Mouse (Mus musculus) right cerebral cortex, adult 18-20 months (tissue): ENCODE results near the gene Spaar.
A peak's percentile ranks its signal among the peaks of the same experiment; 100 is the strongest.
"Not testable (repeated sequence)": the region's sequence is repeated elsewhere in the genome, so short reads cannot be mapped to it uniquely, and the experiment has no call there.

Experiments used
- DNase-seq: peaks from one replicate; pipeline ENCODE4 v3.0.0; 2022; ENCODE audit warnings: mixed read lengths

Spaar gene

DNA sequence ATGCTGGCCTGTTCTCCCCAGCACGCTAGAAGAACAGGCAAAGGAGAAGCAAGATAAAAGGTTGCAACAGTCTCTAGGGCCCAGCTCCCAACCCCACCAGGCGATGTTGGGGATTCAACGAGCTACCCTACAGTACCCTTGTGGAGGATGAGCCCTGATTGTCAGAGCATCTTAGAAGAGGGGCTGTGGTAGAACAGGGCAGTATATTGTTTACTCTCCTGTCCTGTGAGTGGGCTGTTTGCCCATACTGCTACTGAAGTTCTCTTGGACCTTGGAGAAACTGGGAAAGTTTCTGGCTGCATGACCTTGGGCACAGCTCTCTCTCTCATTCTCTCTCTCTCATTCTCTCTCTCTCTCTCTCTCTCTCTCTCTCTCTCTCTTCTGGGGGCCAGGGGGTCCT is 708 bp upstream of the Spaar start:
- DNase-seq = no peak

DNA sequence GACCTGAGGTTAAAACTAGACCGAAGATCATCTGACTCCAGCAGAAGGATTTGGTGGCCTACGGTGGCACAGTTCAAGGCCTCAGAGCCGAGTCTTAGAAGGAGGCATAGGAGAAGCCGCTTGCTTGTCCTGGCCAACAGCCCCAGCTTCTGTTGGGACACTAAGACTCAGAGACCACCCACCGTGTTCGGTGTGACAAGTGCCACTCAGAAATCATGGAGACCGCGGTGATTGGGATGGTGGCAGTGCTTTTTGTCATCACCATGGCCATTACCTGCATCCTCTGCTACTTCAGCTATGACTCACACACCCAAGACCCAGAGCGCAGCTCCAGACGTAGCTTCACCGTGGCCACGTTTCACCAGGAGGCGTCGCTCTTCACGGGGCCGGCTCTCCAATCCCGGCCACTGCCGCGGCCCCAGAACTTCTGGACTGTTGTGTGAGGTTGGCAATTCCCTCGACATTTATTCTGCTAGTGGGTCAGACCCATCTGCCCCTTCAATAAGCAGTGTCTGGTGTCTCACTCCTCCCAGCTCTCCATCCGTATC is 990 bp downstream of the Spaar start:
- no peak for DNase-seq

DNA sequence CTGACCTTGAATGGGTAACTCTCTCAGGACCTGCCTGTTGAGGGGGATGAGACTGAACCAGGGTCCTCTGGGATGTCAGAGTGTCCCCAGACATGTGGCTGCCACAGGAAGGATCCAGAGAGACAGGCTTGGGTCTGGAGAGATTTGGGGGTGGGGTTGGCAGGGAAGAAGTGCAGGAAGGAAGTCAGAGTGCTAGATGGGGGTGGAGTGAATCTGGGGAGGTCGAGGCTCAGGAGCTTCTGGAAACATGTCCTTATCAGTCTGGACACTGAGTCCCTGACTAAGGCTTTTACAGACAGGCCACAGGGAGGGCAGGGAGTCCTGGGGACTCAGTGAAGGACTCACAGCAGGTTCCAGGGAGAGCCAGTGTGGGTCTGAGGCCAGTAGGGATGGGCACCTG is 2.3 kb downstream of the Spaar start:
- DNase-seq = no peak

DNA sequence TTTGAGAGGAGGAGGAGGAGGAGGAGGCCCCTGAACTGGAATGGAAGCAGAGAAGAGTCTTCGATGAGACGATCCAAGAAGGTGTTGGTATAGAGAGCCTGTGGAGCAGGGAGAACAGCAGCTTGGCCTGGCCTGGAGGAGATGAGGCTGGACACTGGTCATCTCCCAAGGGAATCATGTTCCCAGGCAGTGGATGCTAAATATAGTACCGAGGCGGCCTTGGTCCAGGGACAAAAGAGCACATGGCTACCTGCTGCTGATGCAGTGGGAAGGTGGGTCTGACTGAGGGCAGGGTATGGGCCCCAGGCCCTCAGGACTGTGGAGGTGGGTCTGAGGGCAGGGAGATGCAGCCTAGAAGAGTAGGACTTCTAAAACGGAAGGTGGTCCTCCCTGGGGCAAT is 3.4 kb downstream of the Spaar start:
- DNase-seq = no peak

DNA sequence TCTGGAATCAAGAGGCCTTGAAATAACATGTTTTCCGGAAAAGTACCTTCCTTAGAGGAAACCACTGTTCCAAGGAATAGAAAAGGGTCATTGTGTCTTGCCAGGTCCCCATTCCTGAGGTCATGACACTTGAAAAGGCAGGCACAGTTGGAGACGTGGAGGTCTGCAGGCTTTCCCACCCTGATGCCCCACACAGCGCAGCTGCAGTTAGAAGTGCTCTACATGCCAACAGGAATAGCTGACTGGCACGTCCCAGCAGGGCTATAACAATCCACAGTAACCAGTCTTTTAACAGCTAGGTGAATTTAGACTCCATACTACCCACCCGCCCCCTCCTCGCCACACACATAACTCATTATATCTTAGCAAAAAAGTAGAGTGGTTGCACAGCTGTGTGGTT is 7.3 kb downstream of the Spaar start:
- no peak for DNase-seq

DNA sequence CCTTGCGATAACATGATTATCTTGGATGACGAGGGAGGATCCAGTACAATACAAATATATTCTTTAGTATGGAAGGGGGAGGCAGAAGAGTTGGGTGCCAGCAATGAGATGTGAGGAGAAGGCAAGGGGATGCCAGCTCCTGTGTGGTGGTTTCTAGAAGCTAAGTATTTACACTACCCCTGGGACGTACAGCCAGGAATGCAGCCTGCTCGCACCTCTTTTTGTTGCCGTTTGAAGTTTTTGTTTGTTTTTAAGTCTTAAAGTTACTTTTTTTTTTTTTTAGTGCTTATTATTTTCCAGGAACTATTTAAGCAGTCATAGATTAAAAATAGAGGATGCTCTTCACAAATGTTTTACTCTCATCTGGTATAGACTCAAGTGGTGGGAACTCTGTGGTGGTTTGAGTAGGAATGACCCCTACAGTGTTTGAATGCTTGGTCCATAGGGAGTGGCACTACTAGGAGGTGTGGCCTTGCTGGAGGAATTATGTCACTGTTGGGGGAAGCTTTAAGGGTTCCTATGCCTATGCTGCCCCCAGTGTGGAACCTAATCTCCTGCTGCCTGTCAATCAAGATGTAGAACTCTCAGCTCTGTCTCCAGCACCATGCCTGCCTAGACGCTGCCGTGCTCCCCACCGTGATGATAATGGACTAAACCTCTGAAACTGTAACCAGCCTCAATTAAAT is 9.3 kb downstream of the Spaar start:
- DNase-seq = no peak

DNA sequence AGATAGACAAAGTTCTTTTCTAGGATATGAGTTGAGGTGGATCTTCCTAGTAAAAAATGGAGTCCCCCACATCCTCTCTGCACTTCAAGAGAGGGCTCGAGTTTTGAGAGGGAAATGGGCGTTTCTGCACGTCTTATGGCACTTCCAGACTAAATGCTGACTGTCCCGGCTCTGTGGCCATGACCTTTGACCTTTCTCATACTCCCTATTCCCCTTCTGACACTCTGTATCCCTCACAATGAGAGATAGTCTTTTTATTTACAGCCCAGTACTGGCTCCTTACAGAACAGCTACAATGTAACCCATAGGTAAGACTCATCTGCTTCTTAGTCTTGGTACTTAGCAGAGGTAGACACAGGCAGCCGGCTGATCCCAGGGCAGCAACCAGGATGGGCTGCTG is 11.7 kb downstream of the Spaar start:
- DNase-seq = no peak

DNA sequence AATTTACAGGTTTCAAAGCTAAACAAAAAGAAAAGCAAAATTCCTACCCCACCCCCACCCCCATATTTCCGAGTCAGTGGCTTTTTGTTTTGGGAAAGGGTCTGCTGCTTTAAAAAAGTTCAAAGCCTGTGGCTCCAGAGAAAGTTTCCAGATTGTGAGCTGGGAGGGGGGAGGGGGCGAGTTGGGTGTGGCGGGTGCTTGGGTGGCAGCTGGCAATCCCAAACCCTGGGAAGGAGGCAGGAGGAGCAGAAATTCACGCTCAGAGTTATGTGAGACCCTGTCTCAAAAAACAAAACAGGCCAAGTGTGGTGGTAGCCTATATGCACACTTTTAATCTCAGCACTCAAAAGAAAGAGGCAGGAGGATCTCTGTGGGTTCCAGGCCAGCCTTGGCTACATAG is 12.8 kb downstream of the Spaar start:
- DNase-seq = no peak

DNA sequence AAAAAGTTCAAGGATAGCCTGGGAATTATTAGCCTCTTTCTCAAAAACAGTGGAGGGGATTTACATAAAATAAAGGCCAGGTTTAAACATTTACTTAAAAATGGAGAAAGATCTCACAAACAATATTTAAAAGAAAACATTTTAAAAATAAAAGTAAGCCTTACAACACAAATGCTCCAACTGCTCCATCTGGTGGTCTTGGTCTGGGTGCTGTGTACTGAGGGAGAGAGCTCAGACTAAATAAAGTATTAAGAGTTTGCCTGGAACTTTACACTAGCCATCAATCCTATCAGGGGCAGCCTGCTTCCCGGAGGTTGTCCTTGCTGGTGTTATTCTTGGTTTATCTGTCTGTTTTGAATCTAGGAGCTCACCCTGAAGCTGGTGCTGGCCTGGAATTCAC is 13.3 kb downstream of the Spaar start:
- no peak for DNase-seq

DNA sequence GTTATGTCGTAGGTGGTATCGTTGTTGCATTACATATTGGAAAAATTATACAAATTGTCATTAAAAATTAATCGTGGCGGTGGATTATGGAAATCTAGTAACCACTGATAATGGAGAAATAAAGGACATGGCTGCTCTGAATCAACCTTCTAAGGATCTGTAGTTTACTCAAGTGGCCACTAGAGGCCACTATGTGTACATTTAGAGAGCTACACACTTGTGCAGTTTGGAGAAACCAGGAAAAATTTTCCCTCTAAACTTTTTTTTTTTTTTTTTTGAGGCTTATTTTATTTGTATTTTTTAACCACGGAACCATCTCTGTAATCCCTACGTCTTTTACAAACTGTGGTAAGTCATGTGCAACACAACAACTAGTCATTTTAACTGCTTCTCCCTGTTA is 15.4 kb downstream of the Spaar start:
- no peak for DNase-seq

DNA sequence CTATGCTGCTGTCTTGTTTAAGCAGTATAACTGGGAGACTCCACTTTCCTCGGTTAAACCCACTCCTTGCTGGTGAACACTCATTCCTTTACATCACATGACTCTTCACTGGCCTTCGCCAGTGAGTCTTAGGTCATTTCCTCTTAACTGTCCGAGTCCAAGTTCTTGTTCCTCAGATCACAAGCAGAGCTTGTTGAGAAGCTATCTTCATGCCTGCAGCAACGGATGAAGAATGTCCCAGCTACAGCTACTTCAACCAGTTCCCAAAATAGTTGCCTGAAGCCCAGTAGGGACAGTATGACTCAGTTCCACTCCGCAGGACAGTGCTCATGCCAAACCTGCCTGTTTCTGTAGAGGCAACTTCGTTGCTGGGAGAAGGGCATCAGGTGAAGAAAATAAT is 27.4 kb downstream of the Spaar start:
- no peak for DNase-seq

DNA sequence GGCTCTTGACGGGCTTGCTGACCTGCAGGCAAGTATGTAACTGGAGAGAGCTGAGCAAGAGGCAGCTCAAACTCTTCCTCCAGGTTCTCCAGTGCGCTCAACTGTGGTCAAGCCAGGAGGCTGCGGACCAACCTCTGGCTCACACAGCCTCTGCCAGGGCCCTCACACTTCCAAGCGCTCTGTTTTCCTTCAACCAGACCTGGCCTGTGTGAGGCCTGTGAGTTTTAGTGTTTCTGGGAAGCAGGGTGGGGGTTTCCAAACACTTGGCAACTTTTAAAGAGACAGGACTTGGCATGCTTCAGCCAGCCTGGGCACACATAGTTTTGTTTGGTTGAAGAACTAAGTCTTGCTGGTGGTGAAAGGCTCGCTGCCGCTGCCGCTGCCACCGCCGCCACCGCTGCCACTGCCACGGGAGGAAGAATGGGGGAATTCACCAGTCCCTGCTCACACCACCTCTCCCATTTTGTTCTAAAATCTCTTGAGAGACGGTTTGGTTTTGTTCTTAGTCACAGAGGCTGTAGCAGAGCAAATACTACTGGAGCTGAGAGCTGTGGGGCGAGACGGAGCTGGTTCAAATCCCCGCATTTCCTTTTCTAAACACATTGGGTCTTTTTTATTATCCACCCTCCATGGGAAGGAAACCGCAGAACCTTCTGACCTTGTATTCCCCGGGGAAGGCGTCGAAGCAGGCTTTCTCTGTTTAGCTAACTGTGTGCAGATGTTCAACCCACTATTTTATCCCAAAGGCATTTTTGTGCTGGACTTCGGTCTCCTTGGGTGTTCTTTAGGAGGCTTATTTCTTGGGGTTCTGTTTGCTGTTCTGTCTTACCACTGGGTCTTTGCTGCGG is 30.0 kb downstream of the Spaar start:
- DNase-seq = peak; percentile 23

DNA sequence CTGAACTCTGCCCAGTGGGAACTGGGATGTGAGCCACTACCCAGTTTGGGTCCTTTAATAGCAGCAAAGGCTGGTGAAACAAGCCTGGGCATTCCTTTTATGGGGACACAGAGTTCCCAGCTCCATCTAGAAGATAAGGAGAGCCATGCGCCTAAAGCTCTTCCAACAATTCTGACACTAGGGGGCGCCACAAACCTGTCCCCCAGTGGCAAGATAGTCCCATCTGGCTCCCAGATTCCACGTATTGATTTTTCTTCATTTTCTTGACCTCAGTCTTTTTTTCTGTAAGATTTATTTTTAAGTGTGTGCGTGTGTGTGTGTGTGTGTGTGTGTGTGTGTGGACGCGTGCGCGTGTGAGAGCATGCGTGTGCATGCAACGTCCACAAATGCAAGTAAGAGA is 30.6 kb downstream of the Spaar start:
- DNase-seq = no peak

DNA sequence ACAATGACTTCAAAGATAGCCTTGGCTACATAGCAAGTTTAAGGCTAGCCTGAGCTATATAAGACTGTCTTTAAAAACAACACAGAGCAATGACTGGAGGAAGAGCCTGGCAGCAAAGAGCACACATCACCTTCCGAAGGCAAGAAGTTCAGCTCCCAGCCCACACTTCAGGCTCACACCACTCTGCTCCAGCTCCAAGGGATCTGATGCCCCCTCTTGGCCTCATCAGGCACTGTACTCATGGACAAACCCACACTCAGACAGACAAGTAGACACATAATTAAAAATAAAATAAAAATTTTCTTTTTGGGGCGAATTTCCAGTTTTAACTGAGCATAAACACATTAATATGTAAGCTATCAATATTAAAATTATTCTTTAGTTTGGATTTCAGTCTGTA is 31.5 kb downstream of the Spaar start:
- DNase-seq = no peak

DNA sequence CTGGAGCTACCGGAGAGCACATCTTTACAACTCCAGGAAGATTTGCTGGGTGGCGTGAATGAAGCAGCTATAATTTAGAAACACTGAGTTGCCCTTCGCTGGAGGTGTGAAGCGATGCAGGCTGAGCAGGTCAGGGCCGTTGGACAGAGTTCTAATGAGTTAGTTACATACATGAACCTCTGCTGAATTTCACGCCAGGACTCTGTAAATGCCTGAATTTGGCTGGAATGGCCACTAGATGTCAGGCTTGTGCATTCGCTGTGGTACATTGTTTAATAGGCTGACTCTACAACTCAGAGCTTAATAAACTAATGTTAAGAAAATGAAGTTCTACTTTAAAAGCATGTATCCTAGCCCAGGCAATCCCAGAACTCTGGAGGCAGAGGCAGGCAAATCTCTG is 33.6 kb downstream of the Spaar start:
- DNase-seq = peak; percentile 31

DNA sequence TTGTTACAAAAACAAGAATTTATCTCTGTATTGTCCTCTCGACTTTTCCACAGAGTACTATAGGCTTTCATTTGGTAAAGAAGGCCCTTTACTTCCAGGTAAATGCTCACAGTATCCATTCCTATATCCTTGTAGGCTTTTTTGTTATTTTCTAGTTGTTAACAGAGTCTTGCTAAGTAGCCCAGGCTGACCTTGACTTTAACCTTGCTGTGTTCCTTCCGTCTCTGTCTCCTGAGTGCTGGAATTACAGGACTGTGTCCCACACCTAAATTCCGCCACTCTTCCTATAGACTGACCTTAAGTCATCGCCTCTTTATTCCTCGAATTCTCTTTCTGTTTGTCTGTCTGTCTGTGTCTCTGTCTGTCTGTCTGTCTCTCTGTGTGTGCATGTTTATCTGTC is 38.5 kb downstream of the Spaar start:
- no peak for DNase-seq

DNA sequence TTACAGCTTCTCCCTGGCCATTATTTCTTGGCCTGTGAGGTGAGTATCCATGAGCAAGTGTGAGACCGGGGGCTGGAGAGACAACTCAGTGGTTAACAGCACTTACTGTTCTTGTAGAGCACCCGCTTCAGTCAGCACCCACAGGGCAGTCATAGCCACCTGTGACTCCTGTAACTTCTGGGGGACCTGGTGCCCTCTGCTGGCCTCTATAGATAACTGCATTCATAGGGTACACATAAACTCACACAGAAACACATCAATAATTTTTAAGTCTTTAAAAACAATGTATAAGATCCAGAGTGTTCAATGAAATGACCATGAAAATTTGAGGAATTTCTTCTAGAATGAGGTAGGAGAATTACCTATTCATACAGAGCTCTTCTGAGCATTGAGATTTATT is 39.5 kb downstream of the Spaar start:
- no peak for DNase-seq

DNA sequence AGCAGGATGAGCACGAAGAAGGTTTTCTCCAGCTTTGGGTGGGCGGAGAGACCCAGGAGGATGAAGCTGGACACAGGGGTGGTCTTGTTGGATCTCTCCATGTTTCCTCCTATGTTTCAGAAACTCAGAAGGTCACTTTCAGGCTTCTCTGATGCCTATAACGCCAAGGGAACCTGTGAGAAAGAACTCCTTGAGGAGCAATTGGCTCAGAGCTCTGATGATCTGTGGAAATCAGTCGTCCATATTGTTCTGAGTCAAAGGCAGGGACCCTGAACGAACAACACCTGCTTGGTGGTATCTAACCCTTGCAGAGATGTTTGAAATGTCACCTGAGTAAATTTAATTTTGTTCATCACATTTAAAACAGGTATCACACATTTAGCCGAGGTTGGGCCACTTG is 41.1 kb downstream of the Spaar start, which contains the start of gene Olfr159:
Gene Olfr159 (minus strand): TSS at position 101 of the 400 bp plus-strand sequence.
- no peak for DNase-seq

DNA sequence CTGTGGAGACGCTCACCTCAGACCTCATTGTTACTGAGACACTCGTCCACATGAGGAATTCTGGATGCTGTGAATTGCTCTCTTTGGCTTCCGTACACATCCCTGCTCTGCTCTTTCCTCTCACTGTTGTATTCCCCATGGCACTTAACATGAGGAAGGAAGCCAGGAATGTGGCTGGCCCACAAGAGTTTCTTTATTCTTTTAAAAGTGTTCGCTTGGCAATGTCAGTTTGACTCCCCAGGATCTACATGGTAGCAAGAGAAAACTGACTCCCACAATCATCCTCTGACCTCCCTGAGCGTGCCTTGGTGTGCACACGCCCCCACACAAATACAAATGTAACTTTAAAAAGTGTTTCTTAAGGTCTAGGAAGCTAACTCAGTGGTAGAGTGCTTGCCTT is 41.8 kb downstream of the Spaar start:
- no peak for DNase-seq

DNA sequence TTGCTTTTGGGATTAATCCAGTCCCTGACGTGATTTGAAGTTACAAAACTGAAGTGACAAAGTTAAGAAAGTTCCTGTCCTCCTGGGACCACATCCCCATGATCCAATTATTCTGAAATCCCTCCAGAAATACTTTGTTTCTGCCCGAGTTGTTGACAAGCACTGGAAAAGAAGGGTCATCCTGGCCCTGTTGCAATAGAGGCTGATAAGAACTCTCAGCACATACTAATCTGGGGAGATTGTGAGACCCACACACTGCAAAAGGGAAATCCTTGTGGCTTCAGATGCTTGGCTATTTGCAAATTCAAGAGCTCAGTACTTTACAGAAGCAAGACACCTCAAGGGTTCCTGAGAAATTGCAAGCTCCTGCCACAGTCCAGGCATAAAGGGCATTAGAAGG is 42.5 kb downstream of the Spaar start:
- DNase-seq = no peak

DNA sequence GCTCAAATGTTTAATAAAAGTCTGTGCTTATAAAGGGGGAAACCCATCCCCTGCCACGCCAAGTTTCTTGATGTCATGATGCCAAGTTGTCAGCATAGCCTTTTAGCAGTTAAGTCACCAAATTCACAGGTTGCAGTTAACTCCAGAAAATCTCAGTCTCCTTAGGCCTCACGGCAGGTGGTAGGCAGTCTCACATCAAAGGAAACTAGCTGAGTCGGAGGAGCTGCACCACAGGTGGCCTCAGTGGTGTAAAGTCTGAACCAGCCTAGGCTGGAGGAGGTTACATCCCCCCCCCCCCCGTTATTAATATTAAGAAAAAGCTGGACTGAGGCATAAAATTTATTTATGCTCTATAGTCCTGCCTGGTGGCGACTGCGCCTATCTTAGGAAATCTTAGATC is 65.5 kb downstream of the Spaar start:
- no peak for DNase-seq

DNA sequence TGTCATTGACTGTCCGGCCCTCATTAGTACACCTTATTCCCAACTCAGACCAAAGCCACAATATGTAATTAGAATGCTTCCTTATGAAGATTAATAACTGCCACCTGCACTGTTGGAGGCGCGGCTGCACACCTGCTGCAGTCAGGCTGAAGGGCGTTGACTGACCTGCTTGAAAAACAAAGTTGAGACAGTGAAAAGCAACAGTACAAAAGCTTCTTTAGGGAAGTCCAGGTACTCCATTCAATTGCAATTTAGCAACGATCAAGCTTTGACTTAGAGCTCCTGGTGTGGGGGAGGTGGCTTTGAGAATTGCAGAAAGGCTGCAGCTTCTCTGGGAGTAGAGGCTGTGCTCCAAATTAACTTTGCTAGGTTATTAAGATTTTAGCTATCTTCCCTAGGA is 66.0 kb downstream of the Spaar start:
- not testable (repeated sequence) for DNase-seq

DNA sequence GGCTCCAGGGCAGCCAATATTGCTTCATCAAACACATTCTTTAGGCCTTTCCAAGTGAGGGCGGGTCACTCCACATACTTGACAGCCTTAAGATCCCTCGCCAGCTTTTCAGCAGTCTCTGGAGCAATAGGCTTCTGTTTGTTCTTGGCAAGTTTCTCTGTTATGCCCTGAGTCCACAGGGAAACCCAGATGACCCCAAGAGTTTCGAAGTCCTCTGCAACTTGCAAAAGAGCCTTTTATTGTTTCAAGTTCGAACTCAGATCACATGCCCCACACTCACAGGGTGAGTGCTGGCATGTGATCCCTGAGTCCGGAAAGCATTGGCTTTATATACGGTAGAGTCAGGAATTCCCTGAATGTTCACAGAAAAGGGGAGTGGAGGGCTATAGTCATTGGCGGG is 69.1 kb downstream of the Spaar start:
- DNase-seq = no peak
